Mouse (Mus musculus): ENCODE measurements around the gene Palm3.

GRCm38 (mm10) chr8:84076412-84076811 is 55.1 kb downstream of the Palm3 start:
- TF ChIP-seq SIN3A (IDR thresholded peaks at IDR 0.05; ENCODE audit: low read length), result no peak
- TF ChIP-seq RCOR1 (conservative IDR thresholded peaks at IDR 0.05; ENCODE audit: low read depth, low read length), result no peak
- TF ChIP-seq CTCF (conservative IDR thresholded peaks at IDR 0.05 in 1 of 2, IDR thresholded peaks at IDR 0.05 in 1 of 2; ENCODE audit: low read depth in 2 of 2, low read length in 2 of 2), result no peak
- no peak for TF ChIP-seq MYC (IDR thresholded peaks at IDR 0.05; ENCODE audit: low read depth, low read length)
- no peak for TF ChIP-seq UBTF (IDR thresholded peaks at IDR 0.05; ENCODE audit: low read depth, low read length)
- TF ChIP-seq NELFE (IDR thresholded peaks at IDR 0.05; ENCODE audit: low read depth, low read length), result no peak
- no peak for TF ChIP-seq HCFC1 (IDR thresholded peaks at IDR 0.05; ENCODE audit: low read depth, low read length)
- no peak for TF ChIP-seq ETS1 (conservative IDR thresholded peaks at IDR 0.05; ENCODE audit: low read depth, low read length)
